Mouse (Mus musculus) gastrocnemius, adult 18-20 months (tissue): ENCODE data around the gene Cops9. TPM values are rescaled to one million over a fixed set of nuclear protein-coding genes. Genes with fewer than 3 reads are reported as not detected.

Source experiments
- DNase-seq: peaks from one replicate; pipeline ENCODE4 v3.0.0; 2021; ENCODE audit warnings: low spot score
- total RNA-seq, 2 experiments: library from RNA; stranded (reverse); gene quantifications; 2 replicates each; pipeline ENCODE4 v1.2.3; 2021

Cops9 gene
- total RNA-seq, 2 experiments from 2014 or later: 186 to 194 TPM

DNA sequence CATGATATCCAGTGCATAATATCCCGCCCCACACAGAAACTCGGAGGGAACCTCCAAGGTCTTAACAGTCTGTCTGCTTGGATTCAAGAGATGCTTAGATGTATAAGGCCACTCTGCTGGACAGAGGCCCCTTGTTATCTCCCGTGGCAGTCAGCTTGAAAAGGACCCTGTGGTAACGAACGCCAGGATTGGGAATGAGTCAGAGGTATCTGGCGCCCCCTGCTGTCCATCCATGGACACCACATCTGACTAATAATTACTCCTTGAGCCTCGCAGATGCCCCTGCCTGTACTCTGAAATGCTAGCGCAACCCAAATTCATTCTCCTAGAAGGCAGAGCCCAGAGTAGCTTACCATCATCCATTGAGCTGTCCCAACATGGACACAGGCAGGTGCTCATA is 6.0 kb upstream of the Cops9 start:
- DNase-seq: peak; percentile 66

DNA sequence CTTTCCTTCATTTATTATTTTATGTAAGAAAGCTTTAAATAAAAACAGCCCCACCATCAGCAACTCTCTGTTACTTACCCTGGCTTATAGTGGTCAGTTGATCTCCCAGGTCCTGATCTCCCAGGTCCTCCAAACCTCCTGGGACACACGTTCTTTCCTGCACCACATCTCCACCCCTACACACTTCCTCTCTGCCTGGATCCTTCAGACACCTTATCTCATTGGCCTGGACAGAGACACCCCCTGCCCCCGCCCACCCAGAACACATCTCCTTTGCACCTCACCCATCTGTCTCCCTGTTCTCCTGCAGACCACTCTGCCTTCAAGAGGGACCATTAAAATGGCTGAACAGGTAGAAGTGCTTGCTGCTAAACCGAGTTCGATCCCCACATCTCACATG is 5.2 kb upstream of the Cops9 start:
- no peak for DNase-seq

GRCm38 (mm10) chr1:92646601-92647000 is 4.8 kb upstream of the Cops9 start:
- no peak for DNase-seq

- no peak for DNase-seq
Measured at GRCm38 (mm10) chr1:92646111-92646510, 4.3 kb upstream of the Cops9 start.

DNA sequence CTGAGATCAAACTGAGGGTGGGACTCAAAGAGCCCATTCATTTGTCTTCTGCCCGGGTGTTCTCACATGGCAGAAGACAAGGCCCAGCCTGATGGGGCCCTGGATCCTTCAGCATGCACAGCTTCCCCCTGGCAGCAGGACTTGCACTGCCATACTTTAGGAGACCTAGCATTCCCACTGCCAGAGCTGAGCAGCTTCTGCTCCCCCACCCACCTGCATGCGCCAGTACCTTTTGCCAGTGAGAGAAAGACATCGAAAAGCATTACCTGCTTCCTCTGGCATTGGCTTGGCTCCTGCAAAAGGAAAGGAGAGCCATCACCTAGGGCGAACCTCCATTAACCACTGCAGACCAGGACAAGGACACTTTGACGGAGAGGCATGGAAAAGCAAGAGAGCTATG is 3.1 kb upstream of the Cops9 start:
- DNase-seq: no peak

- no peak for DNase-seq
Measured at GRCm38 (mm10) chr1:92643691-92644090, 1.9 kb upstream of the Cops9 start.

GRCm38 (mm10) chr1:92640393-92640792 is 1.4 kb downstream of the Cops9 start:
- no peak for DNase-seq

GRCm38 (mm10) chr1:92638736-92639135 is 3.0 kb downstream of the Cops9 start:
- no peak for DNase-seq

GRCm38 (mm10) chr1:92638181-92638580 is 3.6 kb downstream of the Cops9 start:
- no peak for DNase-seq

DNA sequence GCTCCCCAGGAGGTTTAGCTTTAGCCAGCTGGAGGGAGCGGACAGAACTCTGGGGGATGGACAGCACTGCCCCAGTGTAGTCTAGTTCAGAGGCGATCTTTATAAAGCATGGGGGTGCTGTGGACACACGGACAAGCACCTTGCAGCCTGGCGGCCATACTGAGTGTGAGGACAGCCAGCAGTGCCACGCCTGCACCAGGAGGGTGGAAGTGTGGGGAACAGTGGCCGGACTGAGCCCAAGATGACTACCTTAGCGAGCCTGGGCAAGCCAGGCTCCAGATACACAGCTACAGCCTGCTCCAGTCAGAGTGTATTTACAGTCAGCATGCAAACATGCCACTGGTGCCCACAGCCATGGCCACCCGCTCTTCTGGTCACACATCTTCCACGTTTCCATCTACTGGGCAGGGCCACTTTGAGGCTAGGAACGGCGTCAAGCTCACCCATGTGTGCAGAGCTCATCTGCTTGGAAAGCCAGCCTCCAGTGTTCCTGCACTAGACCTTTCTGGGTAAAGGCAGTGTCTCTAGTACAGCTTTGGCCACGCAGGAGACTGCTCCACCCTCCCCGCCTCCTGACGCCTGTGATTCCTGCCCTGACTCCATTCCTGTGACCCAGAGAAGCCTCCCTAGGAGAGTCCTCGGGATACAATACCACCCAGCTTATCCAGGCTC is 4.1 kb downstream of the Cops9 start:
- DNase-seq: no peak

- no peak for DNase-seq
Measured at GRCm38 (mm10) chr1:92636676-92637075, 5.1 kb downstream of the Cops9 start.

DNA sequence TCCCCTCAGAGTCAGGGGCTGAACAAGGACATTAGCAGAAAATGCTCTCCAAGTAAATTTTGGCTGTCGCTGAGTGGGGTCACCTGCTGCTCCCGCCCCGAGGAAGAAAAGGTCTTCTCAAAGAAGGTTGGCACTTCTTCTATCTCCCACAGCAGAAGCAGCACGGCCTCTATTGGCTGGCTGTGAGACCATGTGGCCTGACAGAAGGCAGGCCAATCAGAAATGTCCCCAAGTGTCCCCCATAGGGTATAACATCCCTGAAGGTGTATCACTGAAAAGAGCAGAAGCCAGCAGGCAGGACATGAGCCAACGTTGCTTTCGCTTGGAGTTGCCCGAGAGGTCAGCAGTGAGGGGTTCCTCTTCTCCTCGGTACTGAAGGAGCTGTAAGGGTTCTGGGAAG is 5.8 kb downstream of the Cops9 start:
- no peak for DNase-seq

GRCm38 (mm10) chr1:92634976-92635599 is 6.7 kb downstream of the Cops9 start:
- DNase-seq: no peak

GRCm38 (mm10) chr1:92634569-92634968 is 7.2 kb downstream of the Cops9 start:
- no peak for DNase-seq

- DNase-seq: no peak
Measured at GRCm38 (mm10) chr1:92633726-92634125, 8.1 kb downstream of the Cops9 start.

GRCm38 (mm10) chr1:92632948-92633347 is 8.8 kb downstream of the Cops9 start:
- no peak for DNase-seq

DNA sequence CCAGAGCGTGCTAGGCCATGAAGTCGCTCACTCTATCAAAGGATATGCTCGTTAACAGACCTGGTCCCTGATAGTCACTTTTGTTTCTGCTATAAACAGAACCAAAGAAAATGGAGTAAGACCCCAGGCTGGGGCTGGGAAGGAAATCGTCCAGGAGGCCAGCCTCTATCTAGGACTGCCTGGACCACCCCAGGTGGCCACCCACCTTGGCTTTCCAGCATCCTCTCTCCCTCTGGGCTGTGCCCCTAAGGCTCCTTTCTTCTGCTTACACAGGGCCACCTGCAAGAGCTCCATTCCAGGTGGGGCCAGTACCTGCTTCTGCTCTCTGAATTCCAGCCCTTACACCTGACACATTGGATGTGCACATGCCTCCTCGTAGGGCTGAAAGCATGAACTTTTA is 9.6 kb downstream of the Cops9 start:
- no peak for DNase-seq

DNA sequence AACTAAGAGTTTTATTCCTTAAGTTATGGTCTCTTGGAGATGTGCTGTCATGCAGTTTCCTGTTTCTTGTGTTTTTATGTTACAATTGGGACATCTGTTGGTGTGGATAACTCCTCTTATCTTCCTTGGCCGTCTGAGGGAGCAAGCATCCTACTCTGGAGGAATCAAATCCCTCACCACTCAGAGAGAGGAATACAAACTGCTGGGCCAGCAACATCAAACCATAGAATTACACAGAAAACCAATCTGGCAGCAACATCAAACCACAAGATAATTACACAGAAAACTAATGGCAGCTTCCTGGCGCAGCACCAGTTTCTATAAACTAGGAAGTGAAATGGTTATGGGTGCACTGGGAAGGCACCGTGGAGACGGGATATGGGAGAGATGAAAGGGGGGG is 13.6 kb downstream of the Cops9 start:
- DNase-seq: no peak

- no peak for DNase-seq
Measured at GRCm38 (mm10) chr1:92618360-92618759, 23.4 kb downstream of the Cops9 start.

DNA sequence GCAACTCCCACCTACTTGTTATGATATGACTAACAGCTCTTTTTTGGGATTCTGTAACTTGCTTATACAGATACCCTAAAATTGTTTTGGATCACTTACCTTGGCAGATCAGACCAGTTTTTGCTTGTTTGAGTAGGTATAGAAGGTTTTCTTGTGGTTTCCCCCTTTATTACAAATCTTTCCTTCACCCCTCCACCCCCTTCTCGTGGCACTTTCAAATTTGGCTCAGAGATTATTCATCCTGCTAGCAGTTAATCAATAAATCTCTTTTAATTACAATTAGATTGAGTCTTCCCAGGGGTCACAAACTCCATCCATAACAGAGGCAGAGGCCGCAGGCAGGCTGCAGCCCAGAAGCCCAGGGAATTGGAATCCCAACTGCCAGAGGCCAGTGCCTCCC is 24.3 kb downstream of the Cops9 start, which contains the start of gene Olfr12:
TSS of gene Olfr12 (plus strand) at position 301 of the 400 bp plus-strand sequence.
- no peak for DNase-seq

- DNase-seq: no peak
Measured at GRCm38 (mm10) chr1:92616046-92616445, 25.7 kb downstream of the Cops9 start.

DNA sequence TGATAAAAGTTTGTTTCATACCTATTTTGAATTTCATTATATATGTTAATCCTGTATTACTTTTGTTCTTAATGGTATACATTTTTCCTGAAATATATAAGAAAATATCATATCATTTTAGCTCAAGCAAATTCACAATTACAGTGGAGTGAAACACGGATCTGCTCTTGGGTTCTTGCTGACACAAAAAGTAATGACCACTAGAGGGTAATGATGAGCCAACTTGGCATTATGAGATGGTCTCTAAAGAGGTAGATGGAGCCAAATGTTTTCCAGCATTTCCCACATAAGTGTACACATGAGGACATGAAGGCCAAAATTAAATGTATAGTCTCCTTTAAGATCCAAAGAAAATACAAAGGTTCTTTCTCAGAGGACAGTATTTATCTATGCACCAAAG is 27.3 kb downstream of the Cops9 start:
- DNase-seq: no peak

- no peak for DNase-seq
Measured at GRCm38 (mm10) chr1:92613175-92613574, 28.6 kb downstream of the Cops9 start.
